Mouse (Mus musculus): ENCODE results near the gene Atf1. TPM values are rescaled to one million over a fixed set of nuclear protein-coding genes. Genes with fewer than 3 reads are reported as not detected.

The Atf1 gene
- polyA plus RNA-seq, 3 experiments from 2014 or later: 32.1 to 36.0 (median 33.1) TPM

- ATAC-seq: no peak
Measured at GRCm38 (mm10) chr15:100216173-100216572, 11.4 kb upstream of the Atf1 start.

- no peak for ATAC-seq
Measured at GRCm38 (mm10) chr15:100218018-100218417, 9.6 kb upstream of the Atf1 start.

- no peak for ATAC-seq
Measured at GRCm38 (mm10) chr15:100219396-100219795, 8.2 kb upstream of the Atf1 start.

- no peak for ATAC-seq
Measured at GRCm38 (mm10) chr15:100220916-100221315, 6.7 kb upstream of the Atf1 start.

GRCm38 (mm10) chr15:100225381-100225780, 2.2 kb upstream of the Atf1 start:
- no peak for ATAC-seq

- no peak for ATAC-seq
Measured at GRCm38 (mm10) chr15:100225891-100226290, 1.7 kb upstream of the Atf1 start.

- peak; percentile 50 for ATAC-seq
Measured at GRCm38 (mm10) chr15:100227031-100227662, 472 bp upstream of the Atf1 start.

- ATAC-seq: peak; percentile 21
Measured at GRCm38 (mm10) chr15:100228535-100229336, 1.1 kb downstream of the Atf1 start.

- no peak for ATAC-seq
Measured at GRCm38 (mm10) chr15:100230655-100231054, 3.0 kb downstream of the Atf1 start.

- ATAC-seq: no peak
Measured at GRCm38 (mm10) chr15:100231616-100232525, 4.3 kb downstream of the Atf1 start.

- no peak for ATAC-seq
Measured at GRCm38 (mm10) chr15:100235208-100235965, 7.8 kb downstream of the Atf1 start.

- ATAC-seq: no peak
Measured at GRCm38 (mm10) chr15:100236952-100237351, 9.3 kb downstream of the Atf1 start.

- ATAC-seq: no peak
Measured at GRCm38 (mm10) chr15:100241780-100242179, 14.2 kb downstream of the Atf1 start.

- no peak for ATAC-seq
Measured at GRCm38 (mm10) chr15:100245951-100246350, 18.3 kb downstream of the Atf1 start.

GRCm38 (mm10) chr15:100247296-100247695, 19.7 kb downstream of the Atf1 start:
- ATAC-seq: no peak

GRCm38 (mm10) chr15:100248665-100249433, 21.2 kb downstream of the Atf1 start:
- ATAC-seq: no peak

- ATAC-seq: no peak
Measured at GRCm38 (mm10) chr15:100251153-100251780, 23.6 kb downstream of the Atf1 start.

- no peak for ATAC-seq
Measured at GRCm38 (mm10) chr15:100256386-100256785, 28.8 kb downstream of the Atf1 start.

- no peak for ATAC-seq
Measured at GRCm38 (mm10) chr15:100257305-100257704, 29.7 kb downstream of the Atf1 start.

- ATAC-seq: no peak
Measured at GRCm38 (mm10) chr15:100258646-100259425, 31.2 kb downstream of the Atf1 start.

All from inflammation-experienced regulatory T-cells, adult 6 months (primary cell).